Mouse (Mus musculus): ENCODE measurements at regions not wholly inside any gene's neighbourhood (a gene's known extent, or its start where the extent isn't known, plus 50 kb on each side); places are given as distances from the start of the nearest gene placed in this dataset.

DNA sequence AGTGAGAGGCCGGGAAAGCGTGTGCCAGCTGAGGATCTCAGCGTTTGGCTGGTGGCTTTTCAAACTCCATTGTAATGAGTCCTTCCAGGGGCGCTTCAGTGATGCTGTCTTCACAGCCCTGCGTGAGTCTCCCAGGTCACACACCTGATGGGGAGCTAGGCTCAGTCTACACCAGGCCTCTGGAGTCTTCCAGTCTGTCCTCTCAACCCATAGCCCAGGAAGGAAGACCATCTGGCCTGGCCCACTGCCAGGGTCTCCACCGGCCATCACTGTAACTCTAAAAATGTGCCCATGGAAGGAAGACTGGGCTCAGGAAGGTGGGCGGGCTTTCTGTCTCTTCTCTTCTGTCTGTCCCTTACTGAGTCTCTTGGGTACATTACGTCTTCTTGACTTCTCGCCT, 50.2 kb upstream of the Hes1 start:
- DNase-seq (ENCODE audit: low spot score) (no peak), ATAC-seq (replicated peaks; ENCODE audit: low FRiP score) (no peak)
- H3K36me3 ChIP-seq (ENCODE audit: control insufficient read depth, insufficient read depth, low read length) = no peaks in the 10 kb centered on the region
- H3K9me3 ChIP-seq (ENCODE audit: control insufficient read depth, low read length) = no peaks in the 10 kb centered on the region
- H3K9ac ChIP-seq (ENCODE audit: low read depth, low read length) = no peak overlapping the region
- H3K4me3 ChIP-seq (ENCODE audit: low read depth, low read length) = no peak overlapping the region
- H3K27ac ChIP-seq (ENCODE audit: low read depth, low read length) = no peak overlapping the region
- WGBS = 87% methylated on average over 9 of the region's 9 CpGs
- no peak overlapping the region for H3K4me2 ChIP-seq
- peaks cover 13% of the 10 kb centered on the region for H3K4me1 ChIP-seq (replicated peaks; ENCODE audit: control insufficient read depth, insufficient read depth, low read length)
- peaks cover 17% of the 10 kb centered on the region for H3K27me3 ChIP-seq (replicated peaks; ENCODE audit: control insufficient read depth, insufficient read depth, low read length)

Measured in liver, embryonic 11.5 days (tissue).